Mouse (Mus musculus): ENCODE data around the gene Ninj1. TPM values are rescaled to one million over a fixed set of nuclear protein-coding genes. Genes with fewer than 3 reads are reported as not detected.

Ninj1 gene
- polyA plus RNA-seq, 1 experiment = 28.6 TPM

DNA sequence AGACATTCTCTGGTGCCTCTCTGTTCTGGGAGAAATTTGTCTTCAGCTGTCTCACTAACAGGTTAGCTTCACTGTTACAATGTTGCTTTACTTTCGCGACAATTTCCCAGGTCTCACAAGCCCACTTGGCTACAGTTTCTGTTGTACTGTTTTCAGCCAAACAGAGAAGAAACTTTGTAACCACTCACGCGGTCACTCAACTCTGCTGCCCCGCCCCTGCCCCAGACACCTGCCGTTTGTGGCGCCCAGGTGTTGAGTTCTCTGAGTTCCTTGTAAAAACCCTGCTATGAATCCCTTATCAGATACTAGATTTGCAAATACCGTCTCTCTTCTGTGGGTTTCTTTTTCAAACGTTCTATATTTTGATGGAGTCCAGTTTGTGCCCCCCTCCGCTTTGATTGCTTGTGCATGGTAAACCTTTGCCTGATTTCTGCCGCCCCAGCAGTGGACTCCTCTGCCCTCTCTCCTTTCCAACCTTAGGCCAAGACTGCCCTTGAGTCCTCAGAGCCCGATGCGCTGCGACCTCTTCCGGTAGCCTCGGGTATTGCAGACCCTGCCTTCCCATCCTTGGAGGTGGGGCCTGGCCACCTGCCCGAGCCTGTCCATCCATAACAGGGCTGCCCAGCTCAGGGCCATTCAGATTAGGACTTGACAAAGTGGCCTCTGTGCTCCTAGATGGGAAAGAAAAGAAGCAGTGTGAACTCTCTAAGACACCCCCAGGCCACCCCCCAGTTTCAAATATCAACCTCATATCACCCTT lies 17.7 kb upstream of the Ninj1 start:
- Histone ChIP-seq H3K27ac (ENCODE audit: insufficient read depth, low read length) (no peak overlapping the region), H3K4me3 (ENCODE audit: insufficient read depth, low read length) (no peak overlapping the region), H3K4me1 (ENCODE audit: control insufficient read depth, insufficient read depth, low read length) (peaks cover 2% of the 10 kb centered on the region; the same call in 1 of the 2 replicates)
- TF ChIP-seq CTCF (IDR thresholded peaks at IDR 0.05; ENCODE audit: borderline replicate concordance, insufficient read depth, low read length) (peak; percentile 81), POLR2A (IDR thresholded peaks at IDR 0.05; ENCODE audit: low read depth, low read length) (no peak)

DNA sequence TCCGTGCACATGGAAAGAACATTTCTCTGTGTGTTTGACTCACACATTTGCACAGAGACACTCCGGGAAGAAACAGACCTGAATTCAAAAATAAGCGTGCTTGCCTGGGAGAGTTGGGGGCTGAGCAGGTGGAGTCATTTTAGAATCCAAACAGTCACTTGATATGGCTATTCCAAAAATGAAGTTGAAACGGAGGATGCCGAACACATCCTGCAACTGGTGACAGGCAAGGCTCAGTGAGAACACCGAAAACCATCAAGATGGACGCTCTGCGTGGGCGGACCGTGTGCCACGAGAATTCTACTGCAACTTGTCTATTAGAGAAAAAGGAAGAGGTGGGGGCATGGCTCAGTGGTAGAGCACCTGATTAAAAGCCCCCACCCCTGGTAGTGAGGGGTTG lies 16.7 kb upstream of the Ninj1 start:
- H3K4me1 ChIP-seq (ENCODE audit: control insufficient read depth, insufficient read depth, low read length) = peaks cover 2% of the 10 kb centered on the region; the same call in 1 of the 2 replicates
- TF ChIP-seq POLR2A (IDR thresholded peaks at IDR 0.05; ENCODE audit: low read depth, low read length) (no peak), CTCF (IDR thresholded peaks at IDR 0.05; ENCODE audit: borderline replicate concordance, insufficient read depth, low read length) (no peak)
- H3K27ac ChIP-seq (ENCODE audit: insufficient read depth, low read length) = no peak overlapping the region
- H3K4me3 ChIP-seq (ENCODE audit: insufficient read depth, low read length) = no peak overlapping the region

DNA sequence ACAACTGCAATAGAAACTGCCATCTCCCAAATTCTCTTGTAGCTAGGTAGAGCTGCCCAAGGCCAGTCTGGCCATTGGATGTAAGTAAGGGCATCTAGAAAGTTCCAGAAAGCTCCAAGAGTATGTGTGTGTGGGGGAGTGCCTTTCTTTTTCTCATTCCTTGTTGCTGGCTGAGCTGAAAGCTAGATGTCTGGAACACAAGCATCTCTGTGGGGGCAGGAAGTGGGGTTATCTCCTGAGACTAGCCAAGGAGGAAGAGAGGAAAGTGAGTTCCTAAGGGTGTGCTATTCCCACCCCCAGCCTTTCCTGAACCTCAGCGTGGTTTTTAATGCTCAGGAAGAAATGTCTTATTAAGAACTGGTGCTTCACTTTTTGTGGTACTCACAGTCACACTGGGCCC lies 15.6 kb upstream of the Ninj1 start:
- no peak for TF ChIP-seq CTCF (IDR thresholded peaks at IDR 0.05; ENCODE audit: borderline replicate concordance, insufficient read depth, low read length)
- no peak overlapping the region for H3K4me3 ChIP-seq (ENCODE audit: insufficient read depth, low read length)
- peaks cover 2% of the 10 kb centered on the region; the same call in 1 of the 2 replicates for H3K4me1 ChIP-seq (ENCODE audit: control insufficient read depth, insufficient read depth, low read length)
- H3K27ac ChIP-seq (ENCODE audit: insufficient read depth, low read length) = no peak overlapping the region

DNA sequence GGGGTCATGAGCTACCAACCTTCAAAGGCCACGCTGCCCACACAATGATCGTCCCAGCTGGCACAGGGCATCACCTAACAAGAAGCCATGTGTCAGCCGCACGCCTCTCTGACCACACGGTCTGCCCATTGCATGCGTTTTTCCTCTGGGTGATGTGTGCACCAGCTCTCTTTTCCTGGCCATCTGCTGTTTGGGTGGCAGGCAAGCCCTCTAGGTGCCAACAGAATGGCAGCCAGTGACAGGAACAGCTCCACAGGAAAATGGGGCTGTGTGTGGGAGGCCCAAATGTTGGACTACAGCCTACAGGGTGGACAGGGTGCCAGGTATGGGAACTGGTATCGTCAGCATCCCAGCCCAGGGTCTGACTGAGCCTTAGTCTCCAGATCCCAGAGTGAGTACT lies 14.9 kb upstream of the Ninj1 start:
- peaks cover 2% of the 10 kb centered on the region; the same call in 1 of the 2 replicates for H3K4me1 ChIP-seq (ENCODE audit: control insufficient read depth, insufficient read depth, low read length)
- H3K27ac ChIP-seq (ENCODE audit: insufficient read depth, low read length) = no peak overlapping the region
- H3K4me3 ChIP-seq (ENCODE audit: insufficient read depth, low read length) = no peak overlapping the region
- no peak for TF ChIP-seq CTCF (IDR thresholded peaks at IDR 0.05; ENCODE audit: borderline replicate concordance, insufficient read depth, low read length)
- no peak for TF ChIP-seq POLR2A (IDR thresholded peaks at IDR 0.05; ENCODE audit: low read depth, low read length)

DNA sequence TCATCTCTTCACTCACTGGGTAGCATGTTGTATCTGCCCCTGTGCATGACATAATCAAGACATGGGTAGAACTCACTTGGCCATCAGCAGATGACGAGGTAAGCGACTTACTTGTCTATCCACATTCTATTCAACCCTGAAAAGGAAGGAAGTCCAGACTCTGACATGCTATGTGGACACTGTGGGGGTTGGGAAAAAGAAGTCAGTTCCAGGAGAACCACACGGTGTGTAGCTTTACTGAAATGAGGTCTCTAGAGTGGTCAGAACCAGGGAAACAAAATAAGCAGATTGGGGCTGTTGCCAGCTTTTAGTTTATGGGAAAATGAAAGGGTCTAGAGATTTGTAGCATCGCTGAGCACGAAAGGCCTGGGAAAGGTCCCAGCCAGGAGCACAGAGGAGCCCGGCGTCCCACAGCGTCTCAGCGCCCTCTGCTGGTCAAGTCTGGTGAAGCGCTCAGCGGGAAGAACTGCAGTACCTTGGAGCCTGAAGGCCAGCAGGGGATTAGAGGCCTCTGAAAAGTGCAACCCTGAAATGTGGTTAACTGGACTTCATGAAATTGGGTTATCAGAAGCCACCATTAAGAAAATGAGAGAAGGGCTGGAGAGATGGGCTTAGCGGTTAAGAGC lies 14.2 kb upstream of the Ninj1 start:
- Histone ChIP-seq H3K4me3 (ENCODE audit: insufficient read depth, low read length) (no peak overlapping the region), H3K27ac (ENCODE audit: insufficient read depth, low read length) (no peak overlapping the region), H3K4me1 (ENCODE audit: control insufficient read depth, insufficient read depth, low read length) (peaks cover 2% of the 10 kb centered on the region; the same call in 1 of the 2 replicates)
- TF ChIP-seq CTCF (IDR thresholded peaks at IDR 0.05; ENCODE audit: borderline replicate concordance, insufficient read depth, low read length) (peak; percentile 94), POLR2A (IDR thresholded peaks at IDR 0.05; ENCODE audit: low read depth, low read length) (no peak)

DNA sequence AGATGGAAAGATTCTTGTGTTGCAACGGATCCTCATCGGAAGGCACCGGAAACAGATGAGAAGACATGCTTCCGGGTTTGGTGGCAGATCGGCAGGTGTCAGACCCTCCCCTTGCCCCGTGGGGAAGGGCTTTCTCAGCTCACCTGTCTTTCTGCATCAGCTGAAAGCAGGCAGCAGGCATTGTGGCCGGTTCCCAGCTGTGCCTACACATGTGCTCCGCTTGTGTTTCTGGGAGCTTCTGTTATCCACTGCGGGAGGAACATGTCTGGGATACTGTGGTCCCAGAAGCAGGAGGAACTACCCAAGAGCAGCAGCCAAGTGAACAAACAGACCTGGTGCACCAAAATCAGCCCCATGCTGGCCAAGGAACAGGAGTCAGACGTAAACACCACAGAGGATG lies 11.8 kb upstream of the Ninj1 start:
- Histone ChIP-seq H3K27ac (ENCODE audit: insufficient read depth, low read length) (no peak overlapping the region), H3K4me3 (ENCODE audit: insufficient read depth, low read length) (no peak overlapping the region), H3K4me1 (ENCODE audit: control insufficient read depth, insufficient read depth, low read length) (peaks cover 2% of the 10 kb centered on the region; the same call in 1 of the 2 replicates)
- TF ChIP-seq CTCF (IDR thresholded peaks at IDR 0.05; ENCODE audit: borderline replicate concordance, insufficient read depth, low read length) (no peak), POLR2A (IDR thresholded peaks at IDR 0.05; ENCODE audit: low read depth, low read length) (no peak)

DNA sequence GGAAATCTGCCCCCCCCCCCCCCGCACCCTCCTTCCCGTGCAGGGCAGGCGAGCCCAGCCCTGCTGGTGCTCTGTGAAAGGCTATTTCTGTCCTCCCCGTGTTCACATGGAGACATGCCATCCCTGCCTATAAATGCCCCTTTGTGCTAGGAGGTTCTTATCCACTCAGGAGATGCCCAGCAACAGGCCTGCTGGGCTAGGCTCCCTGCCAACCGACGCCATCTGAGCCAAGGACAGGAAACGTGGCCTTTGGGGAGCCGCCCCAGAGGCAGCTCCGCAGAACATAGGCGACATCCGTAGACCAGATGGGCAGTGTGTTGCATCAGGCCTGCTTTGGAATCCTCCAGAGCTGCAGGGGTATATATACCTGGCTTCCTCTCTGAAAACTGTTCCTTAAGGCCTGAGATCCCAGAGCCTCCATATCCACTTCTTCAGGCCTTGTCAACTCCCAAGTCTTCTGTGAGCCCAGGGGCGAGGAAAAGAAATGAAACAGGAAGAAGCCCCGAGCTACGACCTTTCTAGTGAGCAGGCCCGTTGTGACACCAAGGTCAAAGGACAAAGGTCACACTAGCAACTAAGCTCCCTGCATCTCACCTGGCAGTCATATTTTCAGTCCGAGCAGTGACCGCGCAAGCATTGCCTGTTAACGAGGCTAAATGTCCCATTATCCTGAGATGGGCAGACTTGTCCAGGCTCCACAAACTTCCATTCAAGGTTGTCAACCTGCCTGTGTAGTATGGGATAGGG lies 8.3 kb upstream of the Ninj1 start:
- no peak overlapping the region for H3K27ac ChIP-seq (ENCODE audit: insufficient read depth, low read length)
- no peaks in the 10 kb centered on the region; the same call in 1 of the 2 replicates for H3K4me1 ChIP-seq (ENCODE audit: control insufficient read depth, insufficient read depth, low read length)
- TF ChIP-seq POLR2A (IDR thresholded peaks at IDR 0.05; ENCODE audit: low read depth, low read length) (no peak), CTCF (IDR thresholded peaks at IDR 0.05; ENCODE audit: borderline replicate concordance, insufficient read depth, low read length) (no peak)
- no peak overlapping the region for H3K4me3 ChIP-seq (ENCODE audit: insufficient read depth, low read length)

DNA sequence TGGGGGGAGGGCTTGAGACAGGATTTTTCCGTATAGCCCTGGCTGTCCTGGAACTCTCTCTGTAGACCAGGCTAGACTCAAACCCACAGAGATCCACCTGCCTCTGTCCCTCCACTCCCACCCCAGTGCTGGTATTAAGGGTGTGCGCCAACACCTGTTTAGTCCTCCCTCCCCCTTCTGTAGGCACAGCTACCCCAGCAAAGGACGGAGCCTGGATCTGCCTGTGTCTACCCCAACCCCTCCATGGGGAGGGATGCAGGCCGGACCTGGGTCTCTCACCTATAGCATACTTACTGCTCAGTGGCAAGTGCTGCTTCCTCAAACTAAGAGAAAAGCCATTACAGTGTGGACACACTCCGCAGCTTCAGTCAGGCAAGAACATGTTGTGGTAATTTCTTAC lies 7.0 kb upstream of the Ninj1 start:
- Histone ChIP-seq H3K4me1 (ENCODE audit: control insufficient read depth, insufficient read depth, low read length) (no peaks in the 10 kb centered on the region; the same call in 1 of the 2 replicates), H3K4me3 (ENCODE audit: insufficient read depth, low read length) (no peak overlapping the region), H3K27ac (ENCODE audit: insufficient read depth, low read length) (no peak overlapping the region)
- TF ChIP-seq POLR2A (IDR thresholded peaks at IDR 0.05; ENCODE audit: low read depth, low read length) = no peak
- TF ChIP-seq CTCF (IDR thresholded peaks at IDR 0.05; ENCODE audit: borderline replicate concordance, insufficient read depth, low read length) = no peak

DNA sequence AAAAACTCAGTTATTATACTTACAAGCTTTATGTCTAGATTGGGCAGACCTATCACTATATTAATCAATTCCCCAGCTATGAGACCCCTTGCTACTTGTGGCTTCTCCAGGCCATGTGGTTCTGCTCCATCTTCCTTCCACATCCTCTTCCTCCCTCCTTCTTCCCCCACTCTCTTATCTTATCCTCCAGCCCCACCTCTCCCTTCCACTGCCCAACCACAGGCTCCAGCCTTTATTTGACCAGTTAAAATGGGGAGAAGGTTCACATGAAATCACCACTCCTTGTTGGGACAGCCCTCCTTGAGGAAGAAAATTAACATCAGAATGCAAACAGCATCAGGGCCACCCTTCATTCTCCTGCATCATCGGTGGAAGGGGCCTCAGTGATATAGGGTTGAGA lies 6.6 kb upstream of the Ninj1 start:
- Histone ChIP-seq H3K27ac (ENCODE audit: insufficient read depth, low read length) (no peak overlapping the region), H3K4me3 (ENCODE audit: insufficient read depth, low read length) (no peak overlapping the region), H3K4me1 (ENCODE audit: control insufficient read depth, insufficient read depth, low read length) (no peaks in the 10 kb centered on the region; the same call in 1 of the 2 replicates)
- no peak for TF ChIP-seq CTCF (IDR thresholded peaks at IDR 0.05; ENCODE audit: borderline replicate concordance, insufficient read depth, low read length)
- no peak for TF ChIP-seq POLR2A (IDR thresholded peaks at IDR 0.05; ENCODE audit: low read depth, low read length)
